Mouse (Mus musculus) central nervous system, embryonic 14 days (tissue): ENCODE results near the gene Vmn1r131. TPM values are rescaled to one million over a fixed set of nuclear protein-coding genes. Genes with fewer than 3 reads are reported as not detected.

ENCODE experiments used
- polyA plus RNA-seq: library from polyadenylated mRNA; depleted of rRNA; stranded (reverse); fragments of >200 nt; gene quantifications from 2 replicates; pipeline ENCODE4 v1.2.3, GENCODE M21; 2012; rRNA removed

Gene Vmn1r131
- polyA plus RNA-seq, result not detected in 2 replicates

GRCm38 (mm10) chr7:21545990-21546389 lies at the start of gene Vmn1r131:
TSS of gene Vmn1r131 (minus strand) at chr7:21546090.

GRCm38 (mm10) chr7:21511480-21511879 lies 34.4 kb downstream of the Vmn1r131 start, which contains the start of gene Vmn1r130:
TSS of gene Vmn1r130 (plus strand) at chr7:21511780.

Other genes with a start within 250 kb of the Vmn1r131 start
- gene Vmn1r126, start 244.6 kb downstream of the Vmn1r131 start, polyA plus RNA-seq, result not detected in 2 replicates
- gene Vmn1r127, start 226.2 kb downstream of the Vmn1r131 start, polyA plus RNA-seq, result not detected in 2 replicates
- gene Vmn1r128, start 196.7 kb downstream of the Vmn1r131 start, polyA plus RNA-seq, result not detected in 2 replicates
- gene Vmn1r129, start 184.8 kb downstream of the Vmn1r131 start, polyA plus RNA-seq, result not detected in 2 replicates
- gene Gm6882, start 113.3 kb downstream of the Vmn1r131 start, polyA plus RNA-seq, result not detected in 2 replicates
- not detected in 2 replicates for gene Vmn1r130, start 34.3 kb downstream of the Vmn1r131 start, polyA plus RNA-seq
- gene Vmn1r132, start 68.0 kb upstream of the Vmn1r131 start, polyA plus RNA-seq, result not detected in 2 replicates
- not detected in 2 replicates for gene Gm4175, start 215.4 kb upstream of the Vmn1r131 start, polyA plus RNA-seq